Mouse (Mus musculus) forebrain, embryonic 14.5 days (tissue): ENCODE measurements at regions not wholly inside any gene's neighbourhood (a gene's known extent, or its start where the extent isn't known, plus 50 kb on each side); places are given as distances from the start of the nearest gene placed in this dataset.

Experiments used
- ATAC-seq: fragments of 200-750 bp; cut with Nextera tagmentation; 2 replicates; pipeline ENCODE4 v1.8.0; 2017; ENCODE audit warnings: mild to moderate bottlenecking, moderate library complexity
- DNase-seq: peaks from one replicate; pipeline ENCODE4 v3.0.0-alpha.2; 2015; ENCODE audit warnings: low spot score
- H3K27ac ChIP-seq: fragments of 300-500 bp; sonication (generic); 2 replicates; pipeline ENCODE4 v1.5.1; 2014; ENCODE audit warnings: low read depth, mild to moderate bottlenecking, control low read depth, low read length, moderate library complexity
- H3K27me3 ChIP-seq: fragments of 300-500 bp; sonication (generic); replicated peaks from 2 replicates; pipeline ENCODE4 v1.6.1; 2014; ENCODE audit warnings: low read length, control low read depth, mixed read lengths; ENCODE audit not compliant: control insufficient read depth, insufficient read depth
- H3K36me3 ChIP-seq: fragments of 300-500 bp; sonication (generic); 2 replicates; pipeline ENCODE4 v1.6.1; 2014; ENCODE audit warnings: low read length, control low read depth; ENCODE audit not compliant: control insufficient read depth, insufficient read depth
- H3K4me1 ChIP-seq: fragments of 300-500 bp; sonication (generic); 2 replicates; pipeline ENCODE4 v1.6.1; 2014; ENCODE audit warnings: antibody characterized with exemption, low read length, control low read depth; ENCODE audit not compliant: control insufficient read depth, insufficient read depth
- H3K4me2 ChIP-seq: fragments of 300-500 bp; sonication (generic); 2 replicates; pipeline ENCODE4 v1.6.1; 2014; ENCODE audit warnings: mild to moderate bottlenecking, control low read depth, low read length
- H3K4me3 ChIP-seq: fragments of 300-500 bp; sonication (generic); 2 replicates; pipeline ENCODE4 v1.5.1; 2014; ENCODE audit warnings: low read depth, low read length, control low read depth
- H3K9ac ChIP-seq: fragments of 300-500 bp; sonication (generic); 2 replicates; pipeline ENCODE4 v1.6.1; 2014; ENCODE audit warnings: mild to moderate bottlenecking, low read length, control low read depth, moderate library complexity
- H3K9me3 ChIP-seq: fragments of 300-500 bp; sonication (generic); replicated peaks from 2 replicates; pipeline ENCODE4 v1.6.1; 2016; ENCODE audit warnings: low read length, control low read depth, mixed read lengths; ENCODE audit not compliant: control insufficient read depth
- WGBS: fragments of 180-500 bp; shearing (Covaris S2); extraction: QIAGEN DNeasy Blood & Tissue Kit; methylation state at CpG from one replicate; pipeline ENCODE4 v1.1.7; 2014; 5-methylcytosine and 5-hydroxymethylcytosine counted together

GRCm38 (mm10) chr4:69116353-69116752 is 162.2 kb upstream of the Brinp1 start:
- H3K27ac ChIP-seq, result no peak overlapping the region
- WGBS, result 70% methylated on average over 2 of the region's 2 CpGs
- ATAC-seq, result no peak

GRCm38 (mm10) chr4:69105188-69105587 is 151.0 kb upstream of the Brinp1 start:
- no peaks in the 10 kb centered on the region for H3K36me3 ChIP-seq
- H3K27ac ChIP-seq, result no peak overlapping the region
- no peaks in the 10 kb centered on the region for H3K9me3 ChIP-seq
- ATAC-seq, result no peak
- no peaks in the 10 kb centered on the region for H3K27me3 ChIP-seq
- H3K9ac ChIP-seq, result no peak overlapping the region
- DNase-seq, result no peak
- H3K4me1 ChIP-seq, result no peaks in the 10 kb centered on the region
- no peak overlapping the region for H3K4me2 ChIP-seq
- H3K4me3 ChIP-seq, result no peak overlapping the region

More at GRCm38 (mm10) chr4:69116353-69116752, 162.2 kb upstream of the Brinp1 start:
- no peaks in the 10 kb centered on the region for H3K4me1 ChIP-seq
- H3K9me3 ChIP-seq, result no peaks in the 10 kb centered on the region
- H3K27me3 ChIP-seq, result no peaks in the 10 kb centered on the region
- no peak for DNase-seq
- no peak overlapping the region for H3K4me2 ChIP-seq
- H3K36me3 ChIP-seq, result no peaks in the 10 kb centered on the region
- no peak overlapping the region for H3K4me3 ChIP-seq
- H3K9ac ChIP-seq, result no peak overlapping the region

DNA sequence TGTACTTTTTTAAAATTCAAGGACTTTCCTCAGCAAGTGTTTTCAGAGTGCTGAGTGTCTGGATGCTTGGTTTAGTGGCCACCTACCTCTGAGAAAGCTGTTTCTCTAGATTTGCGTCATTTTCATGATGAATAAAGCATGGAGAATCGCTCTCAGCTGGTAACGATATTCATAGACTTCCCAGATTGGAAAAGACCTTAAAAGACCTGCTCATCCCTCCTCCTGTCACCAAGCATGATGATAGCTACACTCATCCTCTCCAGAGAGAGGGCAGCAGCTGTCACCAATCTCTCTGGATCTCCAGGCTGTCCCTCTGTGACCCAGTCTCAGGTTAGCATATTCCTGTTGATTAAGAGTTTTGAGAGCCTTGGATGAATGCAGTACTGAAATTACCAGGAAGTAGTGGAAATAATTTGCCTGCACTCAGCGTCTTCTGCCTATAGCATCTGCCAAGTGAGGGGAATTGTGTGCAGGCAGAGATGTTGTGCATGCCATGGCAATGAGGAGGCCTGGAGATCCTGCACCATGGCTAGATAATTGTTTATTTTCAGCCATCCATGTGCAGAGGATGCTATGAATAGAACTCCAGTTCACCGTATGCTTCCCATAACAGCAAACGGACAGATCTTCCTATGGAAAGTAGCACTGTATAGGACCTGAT is 141.7 kb upstream of the Brinp1 start:
- H3K4me1 ChIP-seq, result no peaks in the 10 kb centered on the region
- H3K4me3 ChIP-seq, result no peak overlapping the region
- H3K27me3 ChIP-seq, result no peaks in the 10 kb centered on the region
- no peaks in the 10 kb centered on the region for H3K36me3 ChIP-seq
- WGBS, result 90% methylated on average over 6 of the region's 6 CpGs
- no peak overlapping the region for H3K27ac ChIP-seq
- ATAC-seq, result no peak
- no peak overlapping the region for H3K9ac ChIP-seq
- H3K9me3 ChIP-seq, result no peaks in the 10 kb centered on the region
- H3K4me2 ChIP-seq, result no peak overlapping the region
- DNase-seq, result no peak

- WGBS, result 65% methylated on average over 5 of the region's 5 CpGs
- Histone ChIP-seq H3K9ac (no peak overlapping the region), H3K4me1 (no peaks in the 10 kb centered on the region), H3K4me2 (no peak overlapping the region), H3K9me3 (no peaks in the 10 kb centered on the region), H3K27me3 (no peaks in the 10 kb centered on the region), H3K4me3 (no peak overlapping the region), H3K36me3 (no peaks in the 10 kb centered on the region), H3K27ac (no peak overlapping the region)
- peak; percentile 19 for DNase-seq
- no peak for ATAC-seq
Observed at GRCm38 (mm10) chr4:69078085-69078484, 123.9 kb upstream of the Brinp1 start.

DNA sequence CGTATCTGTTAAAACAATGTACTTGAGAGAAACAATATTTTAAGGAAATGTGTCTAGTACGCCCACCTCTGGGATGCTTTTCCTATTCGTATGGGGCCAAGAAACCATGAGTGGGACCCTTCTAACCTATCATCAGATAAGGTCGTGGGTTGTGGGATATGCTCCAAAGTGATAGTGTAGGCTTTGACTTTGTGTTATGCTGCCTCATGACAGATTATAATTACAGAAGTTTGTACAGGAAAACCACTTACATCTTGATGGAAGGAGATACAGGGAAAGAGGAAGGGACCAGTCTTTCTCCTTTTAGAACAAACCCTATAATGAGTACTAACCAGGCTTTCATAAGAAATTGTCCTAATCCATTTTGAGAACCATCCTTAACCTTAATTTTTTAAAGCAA is 123.1 kb upstream of the Brinp1 start:
- no peak overlapping the region for H3K4me2 ChIP-seq
- no peaks in the 10 kb centered on the region for H3K4me1 ChIP-seq
- no peak overlapping the region for H3K27ac ChIP-seq
- no peak overlapping the region for H3K4me3 ChIP-seq
- ATAC-seq, result no peak
- H3K9ac ChIP-seq, result no peak overlapping the region
- H3K9me3 ChIP-seq, result no peaks in the 10 kb centered on the region
- no peaks in the 10 kb centered on the region for H3K36me3 ChIP-seq
- H3K27me3 ChIP-seq, result no peaks in the 10 kb centered on the region
- WGBS, result 87% methylated on average over 4 of the region's 4 CpGs
- DNase-seq, result no peak

- no peaks in the 10 kb centered on the region for H3K9me3 ChIP-seq
- no peaks in the 10 kb centered on the region for H3K27me3 ChIP-seq
- H3K4me2 ChIP-seq, result no peak overlapping the region
- no peak for ATAC-seq
- no peak for DNase-seq
- H3K4me3 ChIP-seq, result no peak overlapping the region
- H3K4me1 ChIP-seq, result no peaks in the 10 kb centered on the region
- H3K36me3 ChIP-seq, result no peaks in the 10 kb centered on the region
- no peak overlapping the region for H3K9ac ChIP-seq
- 52% methylated on average over 1 of the region's 1 CpGs for WGBS
- H3K27ac ChIP-seq, result no peak overlapping the region
Observed at GRCm38 (mm10) chr4:69039645-69040342, 85.6 kb upstream of the Brinp1 start.

GRCm38 (mm10) chr4:69034166-69034565 is 80.0 kb upstream of the Brinp1 start:
- Histone ChIP-seq H3K9ac (no peak overlapping the region), H3K27me3 (no peaks in the 10 kb centered on the region), H3K4me3 (no peak overlapping the region), H3K4me2 (no peak overlapping the region), H3K27ac (no peak overlapping the region), H3K36me3 (no peaks in the 10 kb centered on the region), H3K4me1 (no peaks in the 10 kb centered on the region), H3K9me3 (no peaks in the 10 kb centered on the region)
- DNase-seq, result no peak
- 41% methylated on average over 1 of the region's 1 CpGs for WGBS
- no peak for ATAC-seq

DNA sequence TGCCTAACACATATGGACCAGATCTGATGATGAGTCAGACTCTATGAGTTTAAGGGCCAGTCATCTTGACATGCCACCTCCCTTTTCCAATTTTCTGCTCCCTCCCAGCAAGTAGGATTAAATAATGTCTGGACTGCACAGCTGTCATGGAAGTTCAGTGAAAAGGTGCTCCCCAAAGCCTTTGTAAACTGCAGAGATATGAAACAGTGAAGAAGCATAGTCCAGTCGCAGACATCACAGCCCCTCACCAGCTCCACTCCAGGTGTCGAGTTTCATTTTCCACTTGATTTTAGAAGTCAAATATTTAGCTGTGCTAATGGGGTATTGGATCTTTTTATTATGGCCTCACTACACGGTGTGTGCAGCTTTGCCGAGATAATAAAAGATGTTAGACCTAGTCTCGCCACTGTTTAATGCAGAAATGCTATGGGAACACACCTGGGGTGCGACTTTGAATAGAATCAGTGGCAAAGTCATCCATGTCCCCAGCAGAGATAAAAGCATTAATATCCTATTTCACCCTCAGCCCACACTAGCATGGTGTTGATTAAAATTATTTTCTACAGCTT is 66.0 kb upstream of the Brinp1 start:
- 74% methylated on average over 6 of the region's 6 CpGs for WGBS
- no peak overlapping the region for H3K4me2 ChIP-seq
- no peak overlapping the region for H3K9ac ChIP-seq
- DNase-seq (peak; percentile 24), ATAC-seq (peak; percentile 18; the same call in 1 of the 2 replicates)
- no peaks in the 10 kb centered on the region for H3K36me3 ChIP-seq
- H3K4me3 ChIP-seq, result no peak overlapping the region
- H3K9me3 ChIP-seq, result no peaks in the 10 kb centered on the region
- H3K4me1 ChIP-seq, result no peaks in the 10 kb centered on the region
- no peak overlapping the region for H3K27ac ChIP-seq
- no peaks in the 10 kb centered on the region for H3K27me3 ChIP-seq

GRCm38 (mm10) chr4:69015396-69015795 is 61.2 kb upstream of the Brinp1 start:
- DNase-seq (no peak), ATAC-seq (no peak)
- Histone ChIP-seq H3K4me3 (no peak overlapping the region), H3K4me2 (no peak overlapping the region), H3K27me3 (no peaks in the 10 kb centered on the region), H3K4me1 (no peaks in the 10 kb centered on the region), H3K9ac (no peak overlapping the region), H3K9me3 (no peaks in the 10 kb centered on the region), H3K36me3 (no peaks in the 10 kb centered on the region), H3K27ac (no peak overlapping the region)
- WGBS, result 65% methylated on average over 2 of the region's 2 CpGs
